Mouse (Mus musculus): ENCODE data around the gene Trim38.
A peak's percentile ranks its signal among the peaks of the same experiment; 100 is the strongest.
"Not testable (repeated sequence)": the region's sequence is repeated elsewhere in the genome, so short reads cannot be mapped to it uniquely, and the experiment has no call there.

The Trim38 gene

DNA sequence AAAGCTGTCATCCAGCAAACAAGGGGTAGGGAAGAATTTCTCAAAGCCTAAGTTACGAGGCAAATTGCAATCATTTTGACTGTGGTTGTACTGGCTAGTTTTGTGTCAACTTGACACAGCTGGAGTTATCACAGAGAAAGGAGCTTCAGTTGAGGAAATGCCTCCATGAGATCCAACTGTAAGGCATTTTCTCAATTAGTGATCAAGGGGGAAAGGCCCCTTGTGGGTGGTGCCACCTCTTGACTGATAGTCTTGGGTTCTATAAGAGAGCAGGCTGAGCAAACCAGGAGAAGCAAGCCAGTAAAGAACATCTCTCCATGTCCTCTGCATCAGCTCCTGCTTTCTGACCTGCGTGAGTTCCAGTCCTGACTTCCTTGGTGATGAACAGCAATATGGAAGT, at the start of gene Trim38:
Gene Trim38, plus strand, starts transcription at position 301 of the 400 bp plus-strand sequence.
- DNase-seq, result not testable (repeated sequence)

DNA sequence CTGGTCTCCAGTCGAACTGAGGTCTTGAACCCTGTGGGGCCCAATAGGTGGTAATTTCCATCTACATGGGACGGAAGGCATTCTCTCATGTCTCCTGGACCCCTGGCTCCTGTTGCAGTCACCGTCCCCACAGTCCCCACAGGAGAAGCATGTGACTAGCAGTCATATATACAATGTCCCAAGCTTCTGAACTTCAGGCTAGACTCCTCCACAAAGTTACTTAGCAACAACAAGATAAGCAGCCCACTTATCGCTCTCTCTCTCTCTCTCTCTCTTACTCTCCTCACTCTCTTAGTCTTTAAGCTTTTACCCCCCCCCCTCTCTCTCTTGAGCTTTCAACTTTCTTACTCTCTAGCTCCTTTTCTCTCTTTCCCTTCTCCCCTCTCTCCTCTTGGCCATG, 45.5 kb upstream of the Trim38 start:
- no peak for DNase-seq

DNA sequence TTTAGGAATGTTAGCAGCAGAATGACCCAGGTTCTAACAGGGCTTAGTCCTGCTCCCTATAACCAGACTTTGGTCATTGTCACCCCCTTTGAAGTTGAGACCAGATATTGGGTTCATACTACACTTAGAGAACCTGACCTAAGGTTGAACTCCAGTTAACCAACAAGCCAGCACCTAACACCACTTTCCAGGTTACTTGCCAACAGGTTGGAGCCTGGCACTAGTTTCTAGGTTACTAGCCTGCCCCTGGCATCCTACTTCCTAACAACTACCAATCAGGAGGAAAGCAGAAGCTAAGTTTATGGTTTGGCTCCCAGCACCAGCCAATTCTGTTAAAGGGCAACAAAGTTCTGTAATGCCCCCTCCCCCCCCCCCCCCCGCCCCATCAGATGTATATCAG, 44.5 kb upstream of the Trim38 start:
- no peak for DNase-seq

DNA sequence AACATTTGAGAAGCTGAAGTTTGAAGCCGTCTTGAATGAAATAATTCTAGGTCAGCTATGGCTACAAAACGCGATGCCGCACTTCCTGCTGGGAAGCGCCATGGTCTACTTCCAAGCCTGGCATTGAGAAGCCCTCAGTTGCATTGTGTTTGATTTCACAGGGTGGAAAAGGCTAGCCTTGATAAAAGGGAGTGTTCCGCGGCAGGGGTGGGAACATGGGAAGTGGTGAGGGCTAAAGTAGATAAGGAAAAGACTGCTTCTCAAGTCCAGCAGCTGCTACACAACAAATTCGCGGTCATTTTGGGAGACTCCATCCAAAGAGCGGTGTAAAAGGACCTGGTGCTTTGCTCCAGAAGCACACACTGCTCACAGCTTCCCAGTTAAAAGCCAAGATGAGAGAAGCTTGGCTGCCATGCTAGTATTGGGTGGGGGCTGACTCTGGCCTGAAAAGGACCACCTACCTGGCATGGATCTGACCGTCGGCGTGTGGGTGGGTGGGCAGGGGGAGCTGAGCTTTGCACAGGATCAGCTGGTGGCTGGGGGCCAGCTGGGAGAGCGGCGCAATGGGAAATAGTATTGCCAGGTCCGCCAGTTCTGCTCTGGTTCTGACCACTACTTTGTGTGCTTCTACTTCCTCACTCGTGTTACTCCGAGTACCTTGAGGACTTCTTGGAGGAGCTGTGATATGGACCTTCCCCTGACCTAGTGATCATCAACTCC, 41.1 kb upstream of the Trim38 start:
- DNase-seq, result no peak

DNA sequence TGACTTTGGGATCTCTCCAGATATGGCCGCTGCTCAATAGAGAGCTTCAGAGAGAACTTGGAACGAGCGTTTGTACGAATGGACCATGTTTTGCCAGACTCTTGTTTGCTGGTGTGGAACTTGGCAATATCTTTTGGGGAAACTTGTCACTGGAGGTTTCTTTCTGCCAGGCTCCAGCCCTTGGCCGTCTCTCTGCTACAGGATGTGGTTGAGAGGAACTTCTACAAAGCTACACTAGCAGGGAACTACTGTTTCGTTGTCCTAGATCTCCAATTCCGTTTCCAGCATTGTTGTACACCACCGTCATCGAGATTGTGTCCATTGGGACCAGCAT, 40.6 kb upstream of the Trim38 start:
- DNase-seq, result no peak

DNA sequence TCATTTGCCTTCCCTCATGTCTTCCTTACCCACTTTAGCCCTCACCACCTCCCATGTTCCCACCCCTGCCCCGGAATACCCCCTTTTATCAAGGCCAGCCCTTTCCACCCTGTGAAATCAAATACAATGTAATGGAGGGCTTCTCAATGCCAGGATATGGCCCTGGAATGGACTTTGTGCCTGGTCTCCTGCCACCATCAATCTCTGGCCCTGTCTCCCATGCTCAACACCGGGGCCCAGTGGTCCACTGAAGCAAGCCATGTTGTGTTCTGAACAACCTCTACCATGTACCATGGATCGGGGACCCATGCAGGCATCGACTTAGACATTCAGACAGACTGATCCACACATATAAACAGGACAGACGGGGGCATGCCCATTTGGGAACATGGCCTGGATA, 40.0 kb upstream of the Trim38 start:
- no peak for DNase-seq

DNA sequence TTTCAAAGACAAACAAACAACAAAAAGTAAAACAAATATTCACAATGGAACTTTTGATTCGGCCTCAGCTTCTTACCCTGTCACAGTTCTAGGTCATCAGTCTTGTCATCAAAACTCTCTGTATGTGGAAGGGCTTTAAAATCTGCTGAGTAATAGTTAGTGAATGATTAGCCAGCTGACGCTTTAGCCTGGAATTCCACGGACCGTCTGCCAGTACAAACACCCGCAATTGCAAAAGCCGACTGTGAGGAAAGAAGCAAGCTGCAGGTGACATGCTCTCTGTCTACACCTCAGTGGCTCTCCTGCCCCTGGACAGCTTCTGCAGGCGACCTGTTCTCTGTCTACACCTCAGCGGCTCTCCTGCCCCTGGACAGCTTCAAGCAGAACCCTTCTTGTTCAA, 39.2 kb upstream of the Trim38 start:
- peak; percentile 70 to 89 for DNase-seq

DNA sequence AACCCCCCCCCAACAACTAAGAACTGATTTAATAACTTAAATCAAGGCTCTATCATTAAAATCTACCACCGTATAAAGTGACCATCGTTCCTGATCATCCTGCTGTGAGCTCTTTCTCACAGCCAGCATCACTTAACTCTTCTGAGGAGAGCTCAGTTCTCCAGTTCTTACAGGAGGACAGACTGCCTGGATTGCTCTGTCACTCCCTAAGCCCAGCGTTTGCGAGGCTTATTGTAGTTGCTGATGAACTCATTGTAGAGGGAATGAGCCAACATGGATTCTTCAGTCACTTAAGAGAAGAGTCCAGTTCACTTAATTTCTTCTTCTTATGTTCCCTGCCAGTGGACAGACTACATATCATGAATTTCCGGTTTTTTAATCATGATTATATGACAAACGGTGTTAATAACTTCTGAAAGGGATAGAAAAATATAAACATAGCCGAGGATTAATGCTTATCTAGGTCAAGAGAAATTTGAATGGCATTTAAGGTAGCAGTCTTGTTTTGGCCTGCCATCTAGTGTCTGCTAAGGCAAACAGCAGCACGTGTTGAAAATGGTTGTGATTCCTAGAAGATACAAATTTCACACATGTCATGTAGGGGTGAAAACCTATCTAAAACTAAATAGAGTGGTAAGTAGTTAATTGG, 37.4 kb upstream of the Trim38 start:
- peak; percentile 46 to 48 for DNase-seq

DNA sequence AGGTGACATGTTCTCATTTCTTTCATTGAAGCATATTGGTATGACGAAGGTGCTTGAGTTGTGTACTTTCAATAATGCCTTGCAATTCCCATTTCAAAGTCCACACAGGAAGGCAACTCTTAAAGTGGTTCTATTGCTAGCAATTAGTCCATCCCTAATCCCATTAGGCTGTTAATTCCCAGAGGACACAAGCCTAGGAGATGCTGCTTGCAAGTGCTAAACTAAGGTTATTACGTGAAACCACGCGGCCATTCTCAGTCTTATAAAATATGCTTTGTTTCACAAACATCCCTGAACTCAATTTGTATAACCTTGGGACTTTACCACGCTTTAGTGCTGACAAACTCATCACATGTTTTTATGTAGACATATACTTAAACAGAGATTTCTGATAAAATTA, 32.6 kb upstream of the Trim38 start:
- DNase-seq, result no peak

DNA sequence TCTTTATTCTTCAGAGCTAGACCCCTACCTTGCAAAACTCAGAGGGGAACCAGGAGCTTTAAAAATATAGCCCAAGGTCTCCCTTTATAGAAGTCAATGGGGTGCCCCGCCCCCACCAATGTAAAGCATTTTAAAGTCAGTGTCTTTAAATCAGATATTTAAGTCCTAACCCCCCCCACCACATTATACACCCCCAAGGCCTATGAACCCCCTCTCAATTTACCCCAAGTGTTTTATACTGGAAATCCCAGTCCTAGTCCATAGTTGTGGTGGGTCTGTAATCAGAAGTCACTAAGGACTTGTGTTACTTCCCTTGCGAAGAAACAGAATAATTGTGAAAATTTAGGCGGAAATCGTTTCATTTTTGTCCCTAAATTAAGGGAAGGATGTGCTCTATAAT, 31.7 kb upstream of the Trim38 start:
- peak in 1 of 2 experiments; percentile 49 for DNase-seq

DNA sequence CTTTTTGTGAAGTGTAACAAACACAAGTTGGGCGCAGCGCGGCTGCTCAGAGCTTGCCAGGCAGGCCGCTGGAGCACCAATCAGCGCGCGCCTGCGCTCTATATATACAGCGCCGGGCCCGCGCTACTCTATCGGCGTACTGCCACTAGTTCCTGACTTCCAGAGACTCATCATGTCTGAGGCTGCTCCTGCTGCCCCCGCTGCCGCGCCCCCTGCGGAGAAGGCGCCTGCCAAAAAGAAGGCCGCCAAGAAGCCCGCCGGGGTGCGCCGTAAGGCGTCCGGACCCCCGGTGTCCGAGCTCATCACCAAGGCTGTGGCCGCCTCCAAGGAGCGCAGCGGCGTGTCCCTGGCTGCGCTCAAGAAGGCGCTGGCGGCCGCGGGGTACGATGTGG, 31.0 kb upstream of the Trim38 start, which contains the start of gene Hist1h1c:
Gene Hist1h1c, plus strand, starts transcription at position 132 of the 392 bp plus-strand sequence.
- peak; percentile 91 to 92 for DNase-seq

DNA sequence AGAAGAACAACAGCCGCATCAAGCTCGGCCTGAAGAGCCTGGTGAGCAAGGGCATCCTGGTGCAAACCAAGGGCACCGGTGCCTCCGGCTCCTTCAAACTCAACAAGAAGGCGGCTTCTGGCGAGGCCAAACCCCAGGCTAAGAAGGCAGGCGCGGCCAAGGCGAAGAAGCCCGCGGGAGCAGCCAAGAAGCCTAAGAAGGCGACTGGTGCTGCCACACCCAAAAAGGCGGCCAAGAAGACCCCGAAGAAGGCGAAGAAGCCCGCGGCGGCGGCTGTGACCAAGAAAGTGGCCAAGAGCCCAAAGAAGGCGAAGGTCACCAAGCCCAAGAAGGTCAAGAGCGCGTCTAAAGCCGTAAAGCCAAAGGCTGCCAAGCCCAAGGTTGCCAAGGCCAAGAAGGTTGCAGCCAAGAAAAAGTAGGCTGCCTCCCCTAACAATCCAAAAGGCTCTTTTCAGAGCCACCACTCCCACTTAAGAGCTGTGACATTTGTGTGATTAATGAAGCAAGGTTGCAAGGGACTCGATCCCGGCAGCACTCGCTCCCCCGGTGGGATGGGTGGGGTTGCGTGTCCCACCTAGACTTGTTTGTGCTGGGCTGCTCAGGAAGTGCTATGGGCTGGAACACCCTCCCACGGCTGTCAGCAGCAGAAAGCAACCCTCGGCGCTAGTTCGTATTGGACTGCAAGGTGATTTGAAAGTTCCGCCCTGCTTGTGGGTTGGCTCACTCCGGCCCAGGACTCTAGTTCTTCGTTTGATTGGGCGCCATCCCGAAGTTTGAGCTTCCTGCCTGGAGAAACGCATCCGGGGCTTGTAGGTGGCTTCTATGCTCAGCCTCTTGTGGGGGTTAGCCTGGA, 30.4 kb upstream of the Trim38 start:
- DNase-seq, result peak; percentile 94 to 98

DNA sequence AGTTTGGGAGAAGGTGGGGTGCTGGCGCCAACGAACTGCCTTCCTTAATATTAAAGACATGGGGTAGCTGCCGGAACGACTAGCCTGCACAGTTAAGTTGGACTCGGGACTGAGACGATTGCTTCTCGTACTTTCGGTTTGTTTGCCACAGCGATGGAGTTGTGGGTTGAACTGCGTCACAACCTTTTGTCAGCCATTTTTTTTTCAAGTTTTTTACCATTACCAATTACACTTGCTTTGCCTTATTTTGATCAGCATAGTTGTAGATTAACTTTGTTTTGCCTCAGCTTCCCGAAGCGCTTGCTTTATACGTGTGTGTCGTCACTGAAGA, 29.8 kb upstream of the Trim38 start:
- no peak for DNase-seq

DNA sequence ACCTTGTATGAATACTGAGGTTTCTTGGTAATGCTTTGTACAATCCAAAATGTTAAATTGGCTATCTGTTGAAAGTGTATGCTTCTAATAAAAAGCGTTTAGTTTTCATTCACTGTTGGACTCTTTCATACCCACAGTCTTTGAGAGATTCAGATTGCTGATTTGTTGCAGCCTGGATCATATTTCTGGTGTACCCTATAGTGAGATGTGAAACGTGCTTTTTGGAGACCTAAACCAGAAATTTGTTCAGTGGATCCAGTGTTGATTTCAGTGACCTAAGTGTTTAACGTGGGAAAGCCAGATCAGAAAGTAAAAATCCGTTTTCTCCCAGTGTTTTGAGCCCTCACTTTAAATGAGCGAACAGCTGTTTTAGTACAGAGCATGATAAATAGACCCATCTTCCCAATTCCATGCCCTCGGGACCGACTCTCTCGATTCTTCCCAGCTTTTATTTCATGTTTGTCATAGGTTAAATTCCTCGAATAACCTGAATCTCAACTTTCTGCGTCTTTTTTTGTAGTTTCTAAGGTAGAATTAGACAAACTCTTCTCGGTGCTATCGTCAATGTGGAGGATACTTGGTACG, 29.4 kb upstream of the Trim38 start:
- DNase-seq, result no peak

DNA sequence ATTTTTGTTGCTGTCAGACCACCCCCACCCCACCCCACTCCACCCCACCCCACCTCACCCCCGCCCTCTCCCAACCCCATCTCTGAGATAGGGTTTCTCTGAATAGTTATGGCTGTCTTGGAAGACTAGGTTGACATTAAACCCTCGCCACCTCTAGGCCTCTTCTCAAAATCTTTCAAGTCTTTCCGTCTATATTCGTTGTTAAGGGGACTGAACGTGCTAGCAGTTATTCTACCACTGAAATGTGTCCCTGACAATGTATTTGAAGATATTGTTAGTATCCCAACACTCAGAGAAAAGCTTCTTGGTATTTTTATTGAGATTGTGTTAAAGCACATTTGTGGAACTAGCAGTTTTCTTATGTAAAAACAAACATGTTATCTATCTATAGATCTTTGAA, 28.8 kb upstream of the Trim38 start:
- no peak for DNase-seq

DNA sequence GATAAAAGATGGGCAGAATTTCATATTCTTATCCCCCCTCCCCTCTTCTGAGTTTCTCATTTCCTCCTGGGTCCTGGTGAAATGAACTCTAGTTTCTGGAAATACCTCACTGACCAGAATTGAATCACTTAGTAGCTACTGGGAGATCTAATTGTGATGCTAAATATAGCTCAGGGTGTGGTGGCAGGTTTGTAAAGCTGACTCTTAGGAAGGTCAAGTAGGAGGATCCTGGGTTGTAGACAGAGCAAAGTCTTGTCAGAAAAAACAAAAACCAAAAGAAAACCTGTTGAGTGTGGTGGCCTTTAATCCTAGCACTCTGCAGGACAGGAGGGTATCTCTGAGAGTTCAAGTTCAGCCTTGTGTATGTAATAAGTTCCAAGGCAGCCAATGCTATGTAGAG, 27.7 kb upstream of the Trim38 start:
- no peak for DNase-seq

DNA sequence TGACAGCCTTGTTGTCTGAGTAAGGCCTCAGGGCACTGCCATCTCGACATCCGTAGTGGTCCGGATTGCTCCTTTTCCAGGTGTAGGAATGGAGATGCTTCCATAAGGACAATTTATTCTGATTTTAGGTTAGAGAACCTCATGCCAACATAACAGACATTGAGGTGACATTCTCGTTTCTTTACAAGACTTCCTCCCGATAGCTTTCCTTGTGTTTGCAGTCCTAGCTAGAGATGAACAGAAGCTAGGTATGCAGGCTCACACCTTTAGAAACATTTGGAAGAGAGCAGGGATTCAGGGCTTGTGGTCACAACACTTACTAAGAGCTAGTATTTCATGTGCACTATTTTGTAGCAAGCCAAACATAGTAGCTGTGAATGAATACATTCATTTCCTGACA, 26.5 kb upstream of the Trim38 start:
- DNase-seq, result no peak

DNA sequence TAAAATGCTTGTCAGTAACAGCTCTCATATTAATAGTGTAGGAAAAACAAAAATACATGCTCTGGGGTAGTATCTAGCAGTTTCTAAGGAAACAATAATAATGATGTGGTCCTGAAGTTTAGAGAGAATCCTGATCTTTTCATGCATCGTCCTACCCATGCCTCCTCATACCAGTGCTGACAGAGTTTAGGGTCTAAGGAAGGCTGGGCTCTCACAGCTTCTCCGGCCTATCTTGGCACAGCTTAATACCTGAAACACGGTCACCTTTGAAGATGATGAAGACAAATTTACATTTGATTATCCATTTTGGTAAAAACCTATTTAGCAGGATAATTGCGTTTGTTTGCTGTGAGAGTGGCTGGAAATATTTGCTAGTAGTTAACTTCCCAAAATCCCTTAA, 25.8 kb upstream of the Trim38 start:
- no peak for DNase-seq

DNA sequence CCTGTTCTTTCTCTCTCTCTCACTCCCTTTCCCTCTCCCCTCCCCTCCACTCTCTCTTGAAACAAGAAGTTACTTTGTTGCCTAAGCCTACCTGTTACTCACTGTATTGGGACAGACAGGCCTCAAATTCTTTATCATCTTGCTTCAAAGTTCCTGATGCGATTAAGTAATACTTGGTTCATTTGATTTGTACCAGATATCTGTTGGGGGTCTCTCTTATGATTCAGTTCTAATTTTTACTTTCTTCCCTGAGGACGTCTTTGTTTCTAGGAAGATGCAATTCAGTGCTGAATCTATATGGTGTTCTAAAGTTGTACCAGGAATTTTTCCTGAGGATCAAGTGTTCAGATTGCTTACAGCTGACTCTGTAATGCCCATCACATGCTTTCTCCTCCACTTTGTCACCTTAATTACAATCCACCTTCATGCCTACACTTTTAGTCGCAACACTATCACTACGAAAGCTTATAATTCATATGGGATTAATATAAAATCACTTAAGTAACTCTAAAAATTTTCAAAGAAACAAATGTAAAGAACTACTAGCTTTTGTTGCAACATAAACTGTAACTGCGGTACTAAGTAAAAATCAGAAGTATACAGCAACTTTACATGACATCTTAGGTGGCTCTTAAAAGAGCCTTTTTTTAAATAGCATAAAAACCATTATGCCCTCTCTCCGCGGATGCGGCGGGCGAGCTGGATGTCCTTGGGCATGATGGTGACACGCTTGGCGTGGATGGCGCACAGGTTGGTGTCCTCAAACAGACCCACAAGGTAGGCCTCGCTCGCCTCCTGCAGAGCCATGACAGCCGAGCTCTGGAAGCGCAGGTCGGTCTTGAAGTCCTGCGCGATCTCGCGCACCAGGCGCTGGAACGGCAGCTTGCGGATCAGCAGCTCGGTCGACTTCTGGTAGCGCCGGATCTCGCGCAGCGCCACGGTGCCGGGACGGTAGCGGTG, 25.0 kb upstream of the Trim38 start:
- no peak for DNase-seq

DNA sequence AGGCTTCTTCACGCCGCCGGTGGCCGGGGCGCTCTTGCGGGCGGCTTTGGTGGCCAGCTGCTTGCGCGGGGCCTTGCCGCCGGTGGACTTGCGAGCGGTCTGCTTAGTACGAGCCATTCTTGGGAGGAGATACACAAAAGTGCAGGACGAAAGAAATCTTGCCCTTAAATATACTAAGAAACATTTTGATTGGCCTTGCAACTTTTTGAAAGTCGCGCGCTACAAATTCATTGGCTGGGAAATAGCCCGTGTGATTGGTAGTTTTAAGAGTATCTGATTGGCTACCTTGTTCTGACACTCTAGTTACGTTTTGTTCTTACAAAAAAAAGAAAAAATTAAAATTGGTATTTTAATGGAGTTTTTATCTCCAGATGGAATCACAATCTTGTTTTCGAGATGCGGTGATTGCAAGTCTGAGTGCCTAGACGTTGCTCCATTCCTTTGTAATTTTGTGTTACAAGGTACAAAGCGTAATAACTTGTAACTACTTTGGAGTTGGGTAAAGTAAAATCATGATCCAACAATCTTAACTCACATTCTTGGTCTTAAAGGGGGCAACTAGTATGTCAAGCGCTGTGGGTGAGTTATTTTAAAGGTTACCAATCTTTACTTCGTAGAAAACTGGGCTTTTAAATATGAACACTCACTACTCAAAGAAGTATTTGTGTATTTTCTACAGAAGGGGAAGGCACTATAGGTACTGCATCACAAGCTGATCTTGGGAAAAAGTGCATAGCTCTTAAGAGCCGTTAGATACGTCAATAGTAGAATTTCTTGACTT, 24.1 kb upstream of the Trim38 start, which contains the start of gene Hist1h3c:
Gene Hist1h3c, minus strand, starts transcription at position 222 of the 781 bp plus-strand sequence.
- DNase-seq, result peak; percentile 87 to 92
